Mouse (Mus musculus) bone marrow, adult 2 months (tissue): Measurements from ENCODE around the gene Cfdp1.

Experiments
- CTCF ChIP-seq: fragments of 200-500 bp; IDR thresholded peaks from 2 replicates; pipeline ENCODE4 v1.5.1; 2011; ENCODE audit warnings: low read length, control low read depth; ENCODE audit not compliant: control insufficient read depth, insufficient read depth
- POLR2A ChIP-seq: fragments of 200-500 bp; IDR thresholded peaks from 2 replicates; pipeline ENCODE4 v1.6.1; 2011; ENCODE audit warnings: low read depth, mild to moderate bottlenecking, control low read depth, low read length, borderline replicate concordance; ENCODE audit not compliant: control insufficient read depth

- TF ChIP-seq CTCF (no peak), POLR2A (no peak)
These were observed 126.5 kb downstream of the Cfdp1 start for GRCm38 (mm10) chr8:111727553-111727952.
